Mouse (Mus musculus): ENCODE results near the gene Slc38a3. TPM values are rescaled to one million over a fixed set of nuclear protein-coding genes. Genes with fewer than 3 reads are reported as not detected.

Slc38a3 gene
- total RNA-seq, 1 experiment from 2014 or later, result 0.39 TPM

GRCm38 (mm10) chr9:107635279-107636028 is 33.9 kb downstream of the Slc38a3 start, which contains the start of gene Gnai2:
Gnai2 (minus strand) TSS chr9:107635367.
- peak; percentile 96 for DNase-seq

- DNase-seq, result no peak
Observed at GRCm38 (mm10) chr9:107634406-107635278, 34.7 kb downstream of the Slc38a3 start.

- no peak for DNase-seq
Observed at GRCm38 (mm10) chr9:107633661-107634405, 35.5 kb downstream of the Slc38a3 start.

- DNase-seq, result peak; percentile 82
Observed at GRCm38 (mm10) chr9:107633091-107633660, 36.2 kb downstream of the Slc38a3 start.

- DNase-seq, result peak; percentile 42
Observed at GRCm38 (mm10) chr9:107632478-107632877, 36.9 kb downstream of the Slc38a3 start.

GRCm38 (mm10) chr9:107631861-107632260 is 37.5 kb downstream of the Slc38a3 start:
- no peak for DNase-seq

GRCm38 (mm10) chr9:107631311-107631826 is 38.0 kb downstream of the Slc38a3 start:
- no peak for DNase-seq

GRCm38 (mm10) chr9:107630576-107630975 is 38.8 kb downstream of the Slc38a3 start:
- no peak for DNase-seq

- no peak for DNase-seq
Observed at GRCm38 (mm10) chr9:107629901-107630425, 39.4 kb downstream of the Slc38a3 start.

GRCm38 (mm10) chr9:107629411-107629730 is 40.0 kb downstream of the Slc38a3 start:
- DNase-seq, result no peak

- no peak for DNase-seq
Observed at GRCm38 (mm10) chr9:107628721-107629410, 40.5 kb downstream of the Slc38a3 start.

GRCm38 (mm10) chr9:107627387-107628255 is 41.7 kb downstream of the Slc38a3 start:
- no peak for DNase-seq

GRCm38 (mm10) chr9:107626844-107627277 is 42.5 kb downstream of the Slc38a3 start:
- DNase-seq, result peak; percentile 77

GRCm38 (mm10) chr9:107626158-107626843 is 43.0 kb downstream of the Slc38a3 start:
- DNase-seq, result no peak

GRCm38 (mm10) chr9:107625351-107626128 is 43.8 kb downstream of the Slc38a3 start:
- DNase-seq, result no peak

GRCm38 (mm10) chr9:107624951-107625350 is 44.4 kb downstream of the Slc38a3 start:
- no peak for DNase-seq

- DNase-seq, result no peak
Observed at GRCm38 (mm10) chr9:107624539-107624938, 44.8 kb downstream of the Slc38a3 start.

GRCm38 (mm10) chr9:107620954-107621353 is 48.4 kb downstream of the Slc38a3 start:
- no peak for DNase-seq

GRCm38 (mm10) chr9:107619546-107619879 is 49.8 kb downstream of the Slc38a3 start:
- DNase-seq, result peak; percentile 53

All from adrenal gland, postnatal 25 days (tissue).